Mouse (Mus musculus) megakaryocyte, embryonic 14.5 days (primary cell): Measurements from ENCODE around the gene Pald1.

Source experiments
- FLI1 ChIP-seq: IDR thresholded peaks from 2 replicates; pipeline ENCODE4 v1.6.1; 2012; ENCODE audit warnings: low read length, inconsistent platforms, mixed read lengths
- GATA1 ChIP-seq: IDR thresholded peaks from 3 replicates; pipeline ENCODE4 v1.6.1; 2012; ENCODE audit warnings: mixed read lengths, low read length, inconsistent platforms, borderline replicate concordance

- TF ChIP-seq GATA1 (no peak), FLI1 (no peak)
These were observed 12.9 kb downstream of the Pald1 start for GRCm38 (mm10) chr10:61370273-61370979.
